Mouse (Mus musculus) right cerebral cortex, postnatal 4 days (tissue): Measurements from ENCODE around the gene Trabd2b.

ENCODE experiments used
- DNase-seq: peaks from one replicate; pipeline ENCODE4 v3.0.0-alpha.2; 2022

Gene Trabd2b

DNA sequence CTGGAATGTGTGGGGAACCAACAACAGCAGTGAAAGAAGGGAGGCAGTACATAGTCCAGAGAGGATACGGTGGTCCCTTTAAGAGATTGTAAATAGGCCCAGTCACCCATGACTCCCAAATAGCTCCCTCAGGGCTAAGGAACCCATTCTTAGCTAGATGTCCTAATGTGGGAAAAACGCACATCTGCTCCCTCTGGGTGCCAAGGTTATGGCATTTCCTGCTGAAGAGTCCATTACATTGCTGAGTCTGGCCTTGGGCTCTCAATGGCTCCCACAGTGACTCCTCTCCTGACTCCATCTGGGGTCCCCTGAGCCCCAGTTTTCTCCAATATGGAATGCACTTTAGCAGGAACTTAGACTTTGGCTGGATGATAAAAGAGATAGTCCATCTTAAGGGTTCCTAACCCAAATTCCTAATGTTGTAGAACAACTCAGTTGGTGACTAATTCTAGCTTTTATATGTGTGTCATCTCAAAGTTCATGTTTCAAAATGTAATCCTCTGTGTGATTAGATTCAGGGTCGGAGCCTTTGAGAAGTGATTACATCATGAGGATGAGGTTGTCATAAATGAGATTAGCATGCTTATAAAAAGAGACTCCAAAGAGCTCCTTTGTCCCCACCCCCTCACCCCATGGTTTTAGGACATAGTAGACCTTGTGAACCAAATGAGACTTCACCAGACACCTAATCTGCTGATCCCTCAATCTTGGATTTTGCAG is 139.1 kb downstream of the Trabd2b start:
- no peak for DNase-seq

DNA sequence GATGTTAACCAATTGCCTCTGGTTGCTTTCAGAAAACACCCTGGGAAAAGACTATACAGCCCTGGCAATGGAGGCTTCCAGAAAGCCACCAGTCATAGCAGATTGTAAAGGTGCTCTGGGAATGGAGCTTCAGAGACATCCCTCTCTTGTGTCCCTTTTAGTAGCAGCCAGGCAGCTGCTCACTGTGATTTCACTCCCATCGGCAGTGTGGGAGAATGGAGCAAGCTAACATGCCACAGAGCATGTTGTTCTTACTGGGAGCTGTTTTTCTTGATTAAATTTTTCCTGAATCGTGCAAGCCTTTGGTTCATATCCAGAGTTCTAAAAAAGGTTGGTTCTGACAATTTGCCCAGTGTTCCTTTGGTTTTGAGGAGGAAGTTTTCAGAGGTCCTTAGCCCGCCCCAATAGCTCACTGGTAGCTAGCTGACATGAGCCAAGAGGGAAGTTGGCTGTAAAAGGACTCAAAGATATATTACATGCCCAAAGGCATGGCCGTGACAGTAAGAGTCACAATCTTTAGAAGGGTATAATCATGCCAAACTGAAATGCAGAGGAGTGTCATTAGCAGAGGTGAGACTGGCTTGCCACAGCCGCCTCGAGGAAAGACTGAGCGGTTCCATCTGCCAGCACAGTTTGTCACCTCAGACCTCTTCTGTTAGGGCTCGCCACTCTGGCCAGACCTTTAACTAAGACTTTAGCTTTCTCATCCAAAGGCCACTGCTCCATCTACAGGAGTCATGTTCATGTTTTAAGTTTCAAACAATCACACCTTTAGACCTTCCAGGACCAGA is 141.3 kb downstream of the Trabd2b start:
- no peak for DNase-seq

DNA sequence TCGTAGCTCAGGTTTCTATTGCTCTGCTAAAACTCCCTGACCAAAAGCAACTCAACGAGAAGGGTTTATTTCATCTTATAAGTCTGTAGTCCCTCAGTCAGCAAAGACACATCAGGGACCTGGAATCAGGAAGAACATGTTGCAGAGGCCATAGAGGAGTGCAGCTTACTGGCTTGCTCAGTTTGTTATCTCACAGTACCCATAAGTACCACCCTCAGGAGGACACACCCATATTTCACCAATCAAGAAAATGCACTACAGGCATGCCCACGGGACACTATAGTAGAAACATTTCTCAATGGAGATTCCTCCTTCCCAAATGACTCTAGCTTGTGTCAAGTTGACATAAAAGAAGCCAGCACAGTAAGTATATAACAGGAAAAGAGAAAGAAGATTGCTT is 143.0 kb downstream of the Trabd2b start:
- DNase-seq, result no peak

DNA sequence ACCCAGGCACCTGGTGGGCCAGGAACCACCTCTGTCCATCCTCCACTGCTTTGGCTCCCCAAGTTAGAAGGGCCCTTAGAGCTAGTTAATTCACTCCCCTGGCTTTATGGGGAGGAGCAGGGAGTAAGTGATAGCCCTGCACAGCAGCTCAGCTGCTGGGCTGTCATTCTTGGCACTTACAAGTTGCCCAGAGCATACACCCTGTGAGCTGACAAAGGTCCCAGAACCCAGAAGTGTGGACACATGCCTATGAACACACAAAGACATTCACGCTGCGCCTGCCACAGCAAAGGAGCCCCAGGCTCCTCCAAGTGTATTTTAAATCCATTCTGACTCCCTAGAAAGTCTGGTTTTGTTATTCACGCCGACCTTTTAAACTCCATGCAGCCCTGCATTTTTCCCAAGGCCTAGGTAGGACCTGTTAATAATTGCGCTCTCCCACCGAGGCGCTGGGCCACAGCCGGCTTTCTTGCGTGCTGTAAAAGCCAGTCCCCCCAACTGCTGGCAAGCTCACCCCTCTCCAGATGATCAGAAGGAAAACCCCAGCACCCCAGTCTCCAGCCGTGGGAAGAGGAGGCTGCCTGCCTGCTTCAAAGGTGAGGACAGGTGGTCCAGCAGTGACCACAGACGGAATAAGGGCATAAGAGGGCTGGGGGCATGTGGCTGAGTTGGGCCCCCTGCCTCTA is 144.1 kb downstream of the Trabd2b start:
- no peak for DNase-seq

DNA sequence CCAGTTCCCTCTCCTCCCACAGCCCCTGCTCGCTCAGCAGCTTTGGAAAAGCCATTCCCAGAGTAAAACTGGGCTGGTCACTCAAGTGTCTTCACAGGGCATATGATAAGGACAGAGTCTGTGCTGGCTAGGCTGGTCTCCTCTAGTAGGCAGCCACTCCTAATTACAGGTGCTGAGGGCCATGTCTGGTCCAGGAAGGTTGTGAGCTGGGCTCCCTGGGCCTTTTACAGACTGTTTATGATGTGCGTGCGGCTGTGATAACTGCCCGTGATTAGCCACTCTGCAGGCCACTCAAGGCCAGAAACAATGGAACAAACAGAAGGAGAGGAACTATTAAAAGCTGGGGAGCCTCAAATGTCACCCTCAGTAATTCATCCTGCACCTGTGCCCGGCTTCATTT is 150.4 kb downstream of the Trabd2b start:
- no peak for DNase-seq

DNA sequence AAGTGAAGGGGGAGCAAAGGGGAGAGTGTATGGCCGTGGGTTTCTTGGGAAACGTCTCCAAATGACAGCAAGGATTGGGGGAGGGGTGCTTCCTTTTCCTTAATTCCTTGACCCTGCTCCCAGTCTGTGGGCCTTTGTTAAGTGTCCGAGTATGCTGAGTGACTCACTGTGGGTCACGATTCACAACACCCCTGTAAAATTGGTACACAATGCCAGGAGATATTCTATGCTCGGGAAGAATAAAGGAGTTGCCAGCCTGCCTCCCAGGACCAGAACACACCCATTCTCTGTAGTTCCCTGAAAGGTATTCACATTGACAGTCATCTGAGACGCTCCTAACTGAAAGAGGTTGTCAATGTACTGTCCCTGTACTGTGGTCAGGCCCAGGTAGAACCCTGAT is 151.2 kb downstream of the Trabd2b start:
- no peak for DNase-seq

DNA sequence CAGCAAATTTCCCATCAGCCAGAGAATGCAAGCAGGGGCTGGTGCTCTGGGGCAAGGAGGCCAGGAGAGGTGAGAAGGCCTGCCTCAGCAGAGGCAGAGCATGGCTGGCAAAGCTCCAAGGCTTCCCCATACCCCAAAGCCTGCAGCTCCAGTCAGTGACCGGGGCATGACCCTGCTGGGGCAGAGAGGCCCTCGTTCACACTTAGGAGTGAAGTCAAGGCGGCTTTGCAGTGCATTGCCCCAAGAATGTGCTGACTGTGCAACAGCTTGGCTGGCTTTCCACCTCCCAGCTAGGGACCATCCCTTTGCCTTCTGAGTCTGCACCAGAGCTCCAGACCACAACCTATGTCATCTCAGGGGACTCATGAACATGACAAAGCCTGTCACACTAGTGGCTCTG is 152.0 kb downstream of the Trabd2b start:
- no peak for DNase-seq

DNA sequence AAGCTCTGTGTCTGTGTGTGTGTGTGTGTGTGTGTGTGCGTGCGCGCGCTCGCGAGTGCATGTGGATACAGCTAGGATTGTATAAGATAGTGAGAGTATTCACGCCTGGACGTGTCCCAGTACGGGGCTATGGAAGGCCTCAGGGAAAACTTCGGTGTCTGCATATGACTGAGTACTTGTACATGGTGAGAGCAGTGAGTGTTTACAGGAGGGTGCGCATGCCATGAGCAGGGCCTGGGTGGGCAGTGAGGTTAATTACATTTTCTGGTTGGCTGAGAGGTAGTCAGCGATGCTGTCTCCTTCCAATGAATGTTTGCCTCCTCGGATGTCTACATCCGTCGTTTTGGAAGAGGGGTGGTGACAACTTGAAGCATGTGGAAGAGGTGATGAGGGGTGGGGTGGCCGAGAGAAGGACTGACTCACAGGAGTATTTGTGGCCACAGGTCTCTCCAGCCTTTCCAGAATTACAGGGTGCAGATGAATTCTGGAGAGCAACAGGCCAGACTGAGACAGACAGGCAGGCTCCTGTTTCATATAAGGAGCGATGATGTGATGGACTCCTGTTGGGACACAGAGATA is 154.2 kb downstream of the Trabd2b start:
- no peak for DNase-seq

DNA sequence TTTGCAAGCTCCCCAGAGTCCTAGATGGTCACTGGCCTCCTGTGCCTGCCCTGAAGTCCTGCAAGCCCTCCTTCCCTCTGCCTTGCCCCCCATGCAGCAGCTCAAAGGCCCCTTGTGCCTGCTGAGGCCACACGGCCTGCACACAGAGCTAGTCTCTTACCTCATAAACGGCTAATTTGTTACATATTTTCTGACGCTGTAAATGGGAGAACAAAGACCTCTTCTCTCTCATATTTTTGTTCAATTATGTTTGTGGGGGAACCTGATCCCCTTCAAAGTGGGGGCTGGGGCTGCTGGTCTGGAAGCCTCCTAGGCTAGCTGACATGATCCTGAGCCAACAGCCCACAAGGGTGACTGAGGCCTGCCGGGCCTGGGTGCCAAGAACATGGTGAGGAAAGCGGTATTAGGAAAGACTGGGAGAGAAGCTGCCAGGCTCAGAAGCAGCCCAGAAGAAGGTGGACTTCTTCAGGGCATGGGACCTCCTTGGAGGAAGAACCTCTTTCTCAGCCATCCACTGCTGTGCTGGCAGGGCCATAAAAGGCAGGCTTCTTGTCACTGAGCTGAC is 157.7 kb downstream of the Trabd2b start:
- DNase-seq, result no peak

DNA sequence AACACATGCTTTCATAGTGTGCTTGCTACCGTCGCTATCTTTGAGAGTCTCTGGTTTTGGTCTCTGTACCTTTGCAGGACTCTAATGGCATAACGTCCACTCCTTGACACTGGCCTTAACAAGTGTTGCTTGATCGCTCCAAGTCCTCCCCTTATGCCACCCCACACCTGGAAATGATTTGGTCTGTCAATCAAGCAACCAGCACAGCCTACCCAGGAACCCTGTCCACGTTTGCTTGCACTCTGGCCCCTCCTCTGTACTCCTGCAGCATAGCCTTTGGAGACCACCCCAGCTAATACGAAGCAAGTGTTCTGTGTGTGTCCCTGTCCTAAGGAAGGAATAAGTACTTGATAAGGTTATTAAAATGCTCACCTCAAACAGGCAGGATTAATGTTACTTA is 161.1 kb downstream of the Trabd2b start:
- DNase-seq, result no peak

DNA sequence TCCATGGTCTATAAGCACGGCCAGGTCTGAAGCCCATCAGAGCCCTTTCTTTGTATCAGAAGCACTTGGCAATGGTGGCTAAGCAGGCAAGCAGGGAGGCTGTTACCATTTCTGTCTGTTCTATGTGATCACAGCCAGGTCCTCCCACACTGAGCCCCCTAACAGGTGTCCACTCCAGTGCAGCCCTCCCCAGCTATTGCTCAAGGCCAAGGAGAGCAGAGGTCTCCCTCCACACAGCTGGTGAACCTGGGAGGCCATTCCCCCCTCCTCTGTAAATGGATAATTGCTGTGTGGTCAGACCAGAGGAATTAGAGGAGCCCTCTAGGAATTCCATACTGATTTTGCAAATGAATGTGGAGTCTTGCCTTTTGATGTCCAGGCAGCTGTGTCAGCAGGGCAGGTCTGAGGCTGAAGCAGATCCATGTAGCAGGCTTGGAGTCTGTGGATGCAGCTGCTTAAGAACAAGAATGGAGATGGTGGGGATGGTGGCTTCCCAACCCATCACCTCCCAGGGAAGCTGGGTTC is 161.6 kb downstream of the Trabd2b start:
- DNase-seq, result no peak

DNA sequence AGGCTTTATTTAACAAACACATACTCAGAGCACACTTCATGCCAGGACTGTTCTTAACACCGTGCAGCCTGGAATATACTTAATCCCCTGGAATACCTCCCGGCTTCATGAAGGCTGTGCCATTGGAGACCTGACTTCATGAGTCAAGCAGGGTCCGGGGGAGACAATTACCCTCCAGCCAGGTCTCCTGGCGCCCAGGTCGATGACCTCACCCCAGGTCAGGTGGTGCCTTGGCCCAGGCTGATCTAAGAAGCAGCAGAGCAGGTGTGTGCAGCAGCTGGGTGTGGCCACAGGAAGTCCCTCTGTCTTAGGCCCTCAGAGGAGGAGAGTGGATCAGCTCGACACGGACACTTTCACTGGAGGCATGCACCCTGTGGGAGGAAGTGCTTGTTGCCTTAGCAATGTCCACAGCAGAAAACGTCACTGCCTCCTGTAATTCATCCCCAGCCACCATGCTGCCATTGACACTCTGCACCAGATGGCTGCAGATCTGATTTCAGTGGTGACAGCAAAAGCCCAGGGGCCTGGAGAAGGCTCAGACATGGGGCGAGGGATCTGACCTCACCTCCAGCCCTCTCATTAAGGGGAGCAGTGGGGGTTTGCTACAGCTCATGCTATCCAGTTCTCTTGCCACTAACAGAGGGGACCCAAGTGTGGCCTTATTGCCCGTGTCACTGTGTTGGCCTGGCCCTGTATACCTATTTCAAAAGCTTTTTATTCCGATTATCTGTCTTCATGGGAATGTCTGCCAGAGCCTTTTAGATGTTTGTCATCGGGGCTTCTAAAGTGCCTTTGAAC is 171.8 kb downstream of the Trabd2b start:
- peak; percentile 11 for DNase-seq

DNA sequence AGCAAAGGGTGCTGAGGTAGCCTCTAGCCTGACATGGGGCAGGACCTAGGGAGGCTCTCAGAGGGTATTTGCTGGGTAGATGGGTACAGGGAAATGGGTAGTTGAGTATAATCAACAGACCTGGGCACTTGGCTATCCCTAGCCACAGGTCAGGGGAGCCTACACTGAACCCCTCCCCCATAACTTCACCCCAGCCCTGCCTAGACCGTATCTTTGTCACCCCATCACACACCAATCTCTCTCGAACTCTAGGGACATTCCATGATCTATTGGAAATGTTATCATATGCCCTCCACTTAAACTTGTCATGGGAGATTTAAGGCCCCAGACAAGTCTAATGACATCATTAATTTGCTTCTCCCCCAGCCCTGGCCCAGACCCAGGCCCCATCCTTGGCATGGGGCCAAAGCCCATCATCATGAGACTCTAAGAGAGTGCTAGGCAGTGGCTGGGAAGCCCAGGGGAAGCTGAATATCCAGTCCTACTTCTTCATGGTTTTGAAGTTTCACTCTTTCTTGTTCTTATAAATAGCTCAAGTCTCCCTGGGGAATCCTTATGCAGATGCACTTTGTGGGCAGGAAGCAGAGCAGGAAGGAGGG is 177.1 kb downstream of the Trabd2b start:
- DNase-seq, result peak; percentile 14

DNA sequence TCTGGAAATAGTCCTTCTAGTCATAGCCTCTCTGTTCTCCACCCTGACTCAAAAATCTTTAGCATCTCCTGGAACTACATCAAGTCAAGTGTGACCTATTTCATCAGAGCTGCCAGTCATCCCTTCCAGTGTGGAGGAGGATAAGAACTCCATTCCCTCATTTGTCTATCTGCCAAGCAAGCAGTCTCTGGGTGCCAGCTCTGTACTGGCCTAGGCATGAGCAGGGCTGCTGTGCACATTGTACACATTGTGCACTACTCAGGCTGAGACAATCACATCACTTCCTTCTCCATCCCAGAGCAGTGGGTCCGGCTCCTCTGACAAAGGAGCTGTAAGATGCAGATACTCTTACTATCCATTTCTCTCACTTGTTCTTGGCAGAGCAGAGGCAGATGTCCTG is 178.2 kb downstream of the Trabd2b start:
- DNase-seq, result no peak

DNA sequence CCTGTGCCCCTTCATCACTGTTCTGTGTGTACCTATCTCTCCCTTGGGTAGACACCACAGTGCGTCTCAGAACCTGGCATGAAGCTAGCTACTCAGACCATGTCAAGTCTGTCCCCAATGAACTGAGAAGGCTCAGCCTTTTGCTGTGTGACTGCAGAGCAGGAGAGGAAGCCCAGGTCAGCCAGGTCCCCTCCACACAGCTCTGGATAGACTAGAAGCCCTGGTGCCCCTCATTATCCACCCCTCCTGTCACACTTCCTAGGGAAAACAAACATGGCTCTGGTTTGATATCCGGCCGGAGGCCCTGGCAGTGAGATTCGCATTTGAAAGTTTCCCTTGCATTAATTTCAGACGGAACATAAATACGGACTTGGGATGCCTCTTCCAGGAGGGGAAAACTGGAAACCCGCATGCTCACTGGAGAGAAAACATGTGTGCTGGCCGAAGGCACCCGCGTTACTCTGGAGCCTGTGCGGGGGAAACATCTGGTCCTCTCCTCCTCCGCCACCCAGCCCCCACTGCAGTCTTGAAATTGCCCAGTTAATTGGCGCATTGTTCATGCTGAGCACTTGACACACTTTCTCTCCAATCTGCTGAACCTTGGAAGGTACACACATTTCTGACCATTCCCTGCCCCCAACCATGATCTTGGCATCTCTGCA is 187.2 kb downstream of the Trabd2b start:
- DNase-seq, result no peak

DNA sequence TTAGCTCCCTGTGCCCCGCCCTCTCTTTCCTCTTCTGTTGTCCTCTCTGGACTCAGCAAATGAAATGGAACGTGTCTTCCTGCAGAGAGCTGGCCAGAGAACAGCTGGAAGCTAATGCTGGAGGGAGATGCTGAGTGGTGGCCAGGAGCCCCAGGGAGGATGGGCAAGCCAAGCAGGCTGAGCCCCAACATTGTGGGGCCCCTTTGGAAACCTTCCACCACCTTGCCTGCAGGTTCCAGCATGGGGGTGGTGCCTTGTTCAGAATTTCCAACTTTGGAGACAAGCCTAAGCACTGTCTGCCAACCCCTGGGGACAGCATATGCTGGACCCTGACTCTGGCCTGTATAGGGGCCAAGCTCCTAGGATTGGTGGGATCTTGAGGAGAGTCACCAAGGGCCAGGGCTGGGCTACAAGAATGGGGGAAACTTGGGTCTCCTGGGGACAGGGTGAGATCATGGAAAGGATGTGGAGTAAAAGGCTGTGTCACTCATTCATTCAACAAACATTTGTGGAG is 188.7 kb downstream of the Trabd2b start:
- no peak for DNase-seq

DNA sequence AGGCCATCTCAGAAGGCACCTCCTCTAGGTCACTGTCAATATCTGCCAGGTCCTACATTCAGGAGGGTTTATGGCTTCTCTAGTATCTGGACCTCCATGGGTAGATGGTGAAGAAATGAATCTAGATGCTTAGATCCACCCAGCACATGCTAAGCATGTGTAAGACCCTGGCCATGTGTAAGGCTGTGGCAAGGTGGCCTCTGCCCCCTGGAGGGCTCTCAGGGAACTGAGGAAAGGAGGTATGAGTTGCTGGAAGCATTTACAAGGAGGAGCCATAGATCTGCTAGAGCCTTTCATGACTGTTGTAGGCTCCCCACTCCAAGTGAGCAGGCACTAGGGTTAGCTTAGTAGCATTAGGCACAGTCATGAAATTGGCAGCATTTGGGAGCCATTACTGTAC is 192.6 kb downstream of the Trabd2b start:
- DNase-seq, result no peak

DNA sequence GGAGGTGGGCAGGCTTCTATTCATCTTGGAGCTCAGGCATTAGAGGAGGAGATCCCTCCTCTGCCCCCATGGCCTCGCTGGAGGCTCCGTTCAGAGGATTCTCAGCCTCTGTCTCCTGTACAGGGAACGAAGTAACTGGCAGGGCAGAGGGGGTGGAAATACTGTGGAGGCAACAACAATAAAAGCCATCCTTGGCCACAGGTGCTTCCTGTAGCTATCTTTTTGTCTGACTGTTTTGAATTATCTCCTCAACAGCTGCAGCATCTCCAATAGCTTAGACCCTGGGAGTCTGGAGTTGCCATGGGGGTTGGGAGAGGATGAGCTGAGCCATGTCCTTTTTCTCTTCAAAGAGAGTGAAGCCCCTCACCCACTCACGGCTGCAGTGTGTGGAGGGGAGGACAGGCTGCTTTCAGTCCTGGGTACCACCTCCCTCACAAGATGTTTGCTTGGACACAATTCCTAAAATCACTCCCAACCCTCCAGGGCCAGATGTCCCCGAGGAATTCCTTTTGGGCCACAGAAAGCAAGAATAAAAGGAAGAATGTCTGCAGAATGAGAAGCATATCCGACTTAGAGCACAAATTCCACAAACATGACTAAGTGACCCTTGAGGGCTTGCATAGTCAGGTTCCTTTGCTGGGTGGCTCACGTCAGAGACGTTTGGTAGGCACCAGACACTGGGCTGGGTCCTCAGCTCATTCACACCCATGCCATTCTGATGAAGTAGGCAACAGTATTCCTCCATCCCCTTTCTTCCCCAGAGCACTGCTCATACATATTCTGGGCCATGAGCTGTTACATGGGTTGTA is 194.9 kb downstream of the Trabd2b start:
- DNase-seq, result no peak

DNA sequence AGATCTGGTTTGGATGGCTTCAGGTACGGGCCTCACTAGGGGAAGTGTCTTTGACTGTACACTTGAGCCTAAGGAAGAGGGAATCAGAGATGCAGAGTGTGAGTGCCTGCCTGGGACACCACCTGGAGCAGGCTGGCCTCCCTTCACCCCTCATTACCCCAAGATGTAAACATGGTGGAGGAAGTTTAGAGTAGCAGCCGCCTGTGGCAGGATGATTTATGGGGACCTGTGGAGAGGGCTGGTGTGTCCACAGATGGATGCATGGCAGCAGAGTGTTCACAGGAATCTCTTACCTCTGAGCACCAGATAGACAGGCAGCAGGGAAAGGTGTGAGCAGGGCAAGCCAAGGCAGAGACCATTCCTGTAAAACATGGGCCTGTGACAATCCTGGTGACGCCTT is 199.1 kb downstream of the Trabd2b start:
- DNase-seq, result no peak

DNA sequence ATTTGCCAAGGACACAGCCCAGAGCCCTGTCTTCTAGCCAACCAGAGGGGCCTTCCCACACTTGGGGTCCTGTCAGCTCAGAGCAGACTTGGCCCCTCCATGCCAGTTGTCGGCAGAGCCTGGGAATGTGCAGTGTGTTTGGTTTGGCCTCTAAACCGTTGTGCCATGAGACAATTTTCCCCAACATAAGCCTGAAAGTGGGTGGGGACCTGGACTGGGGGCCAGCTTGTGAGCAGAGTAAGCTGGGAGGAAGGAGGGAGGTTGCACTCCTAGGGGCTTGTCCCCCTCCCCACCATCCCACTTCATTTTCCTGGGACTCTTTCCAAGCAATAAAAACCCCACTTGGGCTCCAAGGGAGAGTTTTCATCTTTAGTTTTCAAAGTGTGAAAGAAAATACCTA is 201.3 kb downstream of the Trabd2b start:
- no peak for DNase-seq
